Mouse (Mus musculus): ENCODE results near the gene Ccr7. TPM values are rescaled to one million over a fixed set of nuclear protein-coding genes. Genes with fewer than 3 reads are reported as not detected.

The Ccr7 gene
- total RNA-seq, 1 experiment = 1.4 TPM

DNA sequence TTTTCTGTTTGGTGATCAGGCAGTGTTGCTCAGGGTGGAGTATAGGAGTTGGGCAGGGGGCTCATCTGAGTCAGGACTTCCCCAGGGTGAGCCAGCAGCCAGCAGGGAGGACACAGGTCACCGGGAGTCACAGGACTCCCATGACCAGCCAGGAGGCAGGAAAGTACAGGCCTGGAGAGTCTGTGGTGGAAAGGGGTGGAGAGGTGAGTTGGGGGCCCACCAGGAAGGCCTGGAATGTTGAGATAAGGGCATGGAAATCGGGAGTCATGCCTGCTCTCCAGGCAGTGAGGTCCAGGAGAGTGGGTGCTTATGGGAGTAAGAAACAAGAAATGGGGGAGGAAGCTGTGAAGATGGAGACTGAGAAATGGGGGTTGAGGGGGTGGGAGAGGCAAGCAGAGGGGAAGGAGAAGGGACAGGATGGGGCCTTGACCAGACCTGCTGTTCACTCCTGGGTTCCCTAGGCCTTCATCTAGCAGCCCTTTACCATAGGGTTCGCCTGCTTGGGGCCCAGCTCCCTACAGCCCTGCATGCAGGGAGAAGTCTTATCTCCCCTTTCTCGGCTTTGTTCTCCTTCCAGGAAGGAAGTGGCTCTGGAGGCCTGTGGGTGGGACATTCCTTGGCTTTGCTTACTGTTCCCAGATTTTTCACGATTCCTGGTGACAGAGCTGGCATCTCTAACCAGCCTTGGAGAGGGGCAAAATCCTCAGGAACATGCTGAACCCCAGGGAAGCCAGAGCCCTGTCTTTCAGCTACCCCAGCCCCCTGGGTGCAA, 28.2 kb downstream of the Ccr7 start:
- no peak for DNase-seq (ENCODE audit: low read depth, low spot score)
- H3K9me3 ChIP-seq (ENCODE audit: control insufficient read depth, insufficient read depth, low read depth, low read length) = no peaks in the 10 kb centered on the region
- H3K9ac ChIP-seq (ENCODE audit: insufficient read depth, low read depth, low read length, poor library complexity, severe bottlenecking) = no peak overlapping the region
- H3K4me3 ChIP-seq (ENCODE audit: insufficient read depth in 1 of 2, low read depth in 1 of 2, low read length in 2 of 2, poor library complexity in 1 of 2, severe bottlenecking in 1 of 2) = no peak overlapping the region
- peaks cover 2 to 8% of the 10 kb centered on the region in 2 experiments; a peak in 2 of 4 replicates for H3K4me1 ChIP-seq (ENCODE audit: control insufficient read depth in 2 of 2, insufficient read depth in 2 of 2, low read length in 2 of 2, poor library complexity in 1 of 2)
- TF ChIP-seq HCFC1 (IDR thresholded peaks at IDR 0.05; ENCODE audit: borderline replicate concordance, insufficient read depth, low read length) = no peak
- TF ChIP-seq CHD2 (IDR thresholded peaks at IDR 0.05; ENCODE audit: low read depth, low read length) = no peak
- TF ChIP-seq MAFK (IDR thresholded peaks at IDR 0.05; ENCODE audit: insufficient read depth, low read depth, low read length) = no peak
- TF ChIP-seq ZNF384 (IDR thresholded peaks at IDR 0.05; ENCODE audit: low read depth, low read length) = no peak
- TF ChIP-seq ZC3H11A (IDR thresholded peaks at IDR 0.05; ENCODE audit: borderline replicate concordance, low read depth, low read length) = no peak
- no peaks in the 10 kb centered on the region for H3K36me3 ChIP-seq (ENCODE audit: control insufficient read depth, insufficient read depth, low read length, poor library complexity, severe bottlenecking)
- in situ Hi-C loops (cut with MboI; ENCODE audit: low sequenced_read_pairs in 2 of 2, unreplicated experiment in 2 of 2) = no loop called here
- H3K27ac ChIP-seq (ENCODE audit: insufficient read depth, low read depth, low read length, poor library complexity, severe bottlenecking) = no peak overlapping the region

DNA sequence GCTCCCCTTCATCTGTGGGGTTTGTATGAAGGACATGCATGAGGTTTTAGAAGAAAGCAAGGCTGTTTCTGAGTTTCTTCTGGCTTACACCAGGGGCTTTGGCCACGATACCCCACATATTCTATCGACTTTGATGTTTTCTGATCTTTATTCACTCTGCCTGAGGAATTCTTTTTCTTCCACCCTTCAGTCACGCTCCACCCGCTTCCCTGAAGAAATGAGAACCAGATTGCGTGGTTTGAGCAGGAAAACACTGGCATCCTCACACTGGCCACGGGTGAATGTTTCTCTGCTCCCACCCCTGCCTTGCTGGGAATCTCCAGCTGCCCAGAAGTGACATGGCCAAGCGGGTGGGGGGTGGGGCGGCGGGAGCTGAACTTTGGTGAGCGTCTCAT, 30.2 kb downstream of the Ccr7 start:
- in situ Hi-C loops (cut with MboI; ENCODE audit: low sequenced_read_pairs in 2 of 2, unreplicated experiment in 2 of 2) = no loop called here
- Histone ChIP-seq H3K27ac (ENCODE audit: insufficient read depth, low read depth, low read length, poor library complexity, severe bottlenecking) (no peak overlapping the region), H3K9ac (ENCODE audit: insufficient read depth, low read depth, low read length, poor library complexity, severe bottlenecking) (no peak overlapping the region), H3K4me1 (ENCODE audit: control insufficient read depth in 2 of 2, insufficient read depth in 2 of 2, low read length in 2 of 2, poor library complexity in 1 of 2) (peaks cover 5 to 8% of the 10 kb centered on the region in 2 experiments; a peak in 2 of 4 replicates), H3K4me3 (ENCODE audit: insufficient read depth in 1 of 2, low read depth in 1 of 2, low read length in 2 of 2, poor library complexity in 1 of 2, severe bottlenecking in 1 of 2) (no peak overlapping the region), H3K36me3 (ENCODE audit: control insufficient read depth, insufficient read depth, low read length, poor library complexity, severe bottlenecking) (no peaks in the 10 kb centered on the region), H3K9me3 (ENCODE audit: control insufficient read depth, insufficient read depth, low read depth, low read length) (no peaks in the 10 kb centered on the region)
- no peak for TF ChIP-seq ZNF384 (IDR thresholded peaks at IDR 0.05; ENCODE audit: low read depth, low read length)
- TF ChIP-seq ZC3H11A (IDR thresholded peaks at IDR 0.05; ENCODE audit: borderline replicate concordance, low read depth, low read length) = no peak
- no peak for TF ChIP-seq MAFK (IDR thresholded peaks at IDR 0.05; ENCODE audit: insufficient read depth, low read depth, low read length)
- no peak for TF ChIP-seq CHD2 (IDR thresholded peaks at IDR 0.05; ENCODE audit: low read depth, low read length)
- no peak for TF ChIP-seq HCFC1 (IDR thresholded peaks at IDR 0.05; ENCODE audit: borderline replicate concordance, insufficient read depth, low read length)
- no peak for DNase-seq (ENCODE audit: low read depth, low spot score)

DNA sequence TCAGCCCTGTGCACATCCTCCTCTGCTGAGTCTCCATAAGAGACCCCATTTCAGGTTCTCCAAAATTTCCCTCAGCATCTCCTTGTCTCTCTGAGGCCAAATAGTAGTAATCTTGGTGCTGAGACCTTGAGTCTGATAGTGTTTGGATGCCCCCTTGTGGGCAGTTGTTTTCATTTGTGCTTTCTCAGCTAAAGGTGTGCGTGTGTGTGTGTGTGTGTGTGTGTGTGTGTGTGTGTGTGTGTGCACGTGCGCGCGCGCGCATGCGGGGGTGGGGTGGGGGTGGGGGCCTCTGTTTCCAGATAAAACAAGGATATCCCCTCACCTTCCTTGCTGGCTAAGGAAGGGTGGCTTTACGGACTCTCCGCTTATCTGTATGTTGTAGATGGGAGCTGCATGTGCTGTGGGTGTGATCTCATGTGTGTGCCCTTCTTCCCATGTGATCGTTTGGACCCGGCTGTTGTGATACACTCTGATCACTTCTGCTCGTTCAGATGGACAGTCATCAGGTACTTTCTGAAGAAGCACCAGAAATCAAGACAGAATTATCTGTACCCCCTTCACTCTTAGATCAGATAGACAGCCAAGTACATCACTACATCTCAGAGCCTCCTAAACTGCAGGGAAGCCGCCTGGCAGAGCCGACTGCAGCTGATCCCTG, 30.8 kb downstream of the Ccr7 start:
- Histone ChIP-seq H3K27ac (ENCODE audit: insufficient read depth, low read depth, low read length, poor library complexity, severe bottlenecking) (no peak overlapping the region), H3K4me3 (ENCODE audit: insufficient read depth in 1 of 2, low read depth in 1 of 2, low read length in 2 of 2, poor library complexity in 1 of 2, severe bottlenecking in 1 of 2) (no peak overlapping the region), H3K4me1 (ENCODE audit: control insufficient read depth in 2 of 2, insufficient read depth in 2 of 2, low read length in 2 of 2, poor library complexity in 1 of 2) (peaks cover 7 to 8% of the 10 kb centered on the region in 2 experiments; a peak in 2 of 4 replicates), H3K9ac (ENCODE audit: insufficient read depth, low read depth, low read length, poor library complexity, severe bottlenecking) (no peak overlapping the region), H3K9me3 (ENCODE audit: control insufficient read depth, insufficient read depth, low read depth, low read length) (no peaks in the 10 kb centered on the region), H3K36me3 (ENCODE audit: control insufficient read depth, insufficient read depth, low read length, poor library complexity, severe bottlenecking) (no peaks in the 10 kb centered on the region)
- TF ChIP-seq ZNF384 (IDR thresholded peaks at IDR 0.05; ENCODE audit: low read depth, low read length) (no peak), CHD2 (IDR thresholded peaks at IDR 0.05; ENCODE audit: low read depth, low read length) (no peak), ZC3H11A (IDR thresholded peaks at IDR 0.05; ENCODE audit: borderline replicate concordance, low read depth, low read length) (peak; percentile 47; the same call in 1 of the 2 replicates), MAFK (IDR thresholded peaks at IDR 0.05; ENCODE audit: insufficient read depth, low read depth, low read length) (0 out of 2 replicates have a peak, but pooled peaks have one; percentile 45)
- in situ Hi-C loops (cut with MboI; ENCODE audit: low sequenced_read_pairs in 2 of 2, unreplicated experiment in 2 of 2) = no loop called here
- DNase-seq (ENCODE audit: low read depth, low spot score) = no peak

DNA sequence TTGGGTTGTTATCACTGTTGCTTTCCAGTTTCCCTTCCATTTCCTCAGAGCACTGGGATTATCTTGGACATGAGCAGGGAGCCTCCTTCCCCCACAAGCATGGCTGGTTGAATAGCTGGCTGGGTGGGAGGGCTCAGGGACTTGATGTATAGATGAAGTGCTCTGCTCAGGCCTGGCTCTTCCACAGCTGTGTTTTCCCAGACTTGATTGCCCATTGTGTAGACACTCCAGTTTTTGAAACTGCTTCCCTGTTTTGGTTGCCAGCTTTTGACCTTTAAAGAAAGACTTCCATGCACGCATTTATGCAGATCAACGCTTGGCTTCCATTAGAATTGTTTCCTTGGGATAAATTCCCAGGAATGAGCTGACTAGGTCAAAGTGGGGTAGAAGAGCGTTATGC, 32.2 kb downstream of the Ccr7 start:
- Histone ChIP-seq H3K4me3 (ENCODE audit: insufficient read depth in 1 of 2, low read depth in 1 of 2, low read length in 2 of 2, poor library complexity in 1 of 2, severe bottlenecking in 1 of 2) (no peak overlapping the region), H3K36me3 (ENCODE audit: control insufficient read depth, insufficient read depth, low read length, poor library complexity, severe bottlenecking) (no peaks in the 10 kb centered on the region), H3K9ac (ENCODE audit: insufficient read depth, low read depth, low read length, poor library complexity, severe bottlenecking) (no peak overlapping the region), H3K4me1 (ENCODE audit: control insufficient read depth in 2 of 2, insufficient read depth in 2 of 2, low read length in 2 of 2, poor library complexity in 1 of 2) (peaks cover 7 to 8% of the 10 kb centered on the region in 2 experiments; a peak in 2 of 4 replicates), H3K9me3 (ENCODE audit: control insufficient read depth, insufficient read depth, low read depth, low read length) (no peaks in the 10 kb centered on the region), H3K27ac (ENCODE audit: insufficient read depth, low read depth, low read length, poor library complexity, severe bottlenecking) (no peak overlapping the region)
- DNase-seq (ENCODE audit: low read depth, low spot score) = no peak
- 0 out of 2 replicates have a peak, but pooled peaks have one; percentile 7 for TF ChIP-seq MAFK (IDR thresholded peaks at IDR 0.05; ENCODE audit: insufficient read depth, low read depth, low read length)
- no peak for TF ChIP-seq ZC3H11A (IDR thresholded peaks at IDR 0.05; ENCODE audit: borderline replicate concordance, low read depth, low read length)
- TF ChIP-seq ZNF384 (IDR thresholded peaks at IDR 0.05; ENCODE audit: low read depth, low read length) = no peak
- in situ Hi-C loops (cut with MboI; ENCODE audit: low sequenced_read_pairs in 2 of 2, unreplicated experiment in 2 of 2) = no loop called here
